Mouse (Mus musculus) midbrain, embryonic 10.5 days (tissue): ENCODE results near the gene Snx8. TPM values are rescaled to one million over a fixed set of nuclear protein-coding genes. Genes with fewer than 3 reads are reported as not detected.

ENCODE experiments used
- DNase-seq: peaks from one replicate; pipeline ENCODE4 v3.0.0-alpha.2; 2017; ENCODE audit warnings: low spot score
- H3K27ac ChIP-seq: fragments of 300-500 bp; sonication (generic); replicated peaks from 2 replicates; pipeline ENCODE4 v1.5.1; 2016; ENCODE audit warnings: mild to moderate bottlenecking
- H3K27me3 ChIP-seq: fragments of 300-500 bp; sonication (generic); 2 replicates; pipeline ENCODE4 v1.6.1; 2016; ENCODE audit warnings: low read depth, mild to moderate bottlenecking; ENCODE audit not compliant: poor library complexity, severe bottlenecking
- H3K36me3 ChIP-seq: fragments of 300-500 bp; sonication (generic); 2 replicates; pipeline ENCODE4 v1.6.1; 2016; ENCODE audit warnings: mild to moderate bottlenecking, moderate library complexity
- H3K4me1 ChIP-seq: fragments of 300-500 bp; sonication (generic); 2 replicates; pipeline ENCODE4 v1.6.1; 2016
- H3K4me3 ChIP-seq: fragments of 300-500 bp; sonication (generic); 2 replicates; pipeline ENCODE4 v1.5.1; 2016; ENCODE audit warnings: mild to moderate bottlenecking, moderate library complexity
- H3K9me3 ChIP-seq: fragments of 300-500 bp; sonication (generic); replicated peaks from 2 replicates; pipeline ENCODE4 v1.6.1; 2016; ENCODE audit warnings: mild to moderate bottlenecking
- whole genome bisulfite sequencing: fragments of 180-500 bp; shearing (Covaris S2); methylation state at CpG from one replicate; pipeline ENCODE4 v1.1.7; 2016; 5-methylcytosine and 5-hydroxymethylcytosine counted together
- polyA plus RNA-seq: library from polyadenylated mRNA; unstranded; fragments of >200 nt; fragmentation: Nextera tagmentation; extraction: Ambion mirVana; gene quantifications from 2 replicates; pipeline ENCODE4 v1.2.1, GENCODE M21; 2016

Snx8 gene
- polyA plus RNA-seq: 24.4 and 24.5 TPM in 2 replicates

DNA sequence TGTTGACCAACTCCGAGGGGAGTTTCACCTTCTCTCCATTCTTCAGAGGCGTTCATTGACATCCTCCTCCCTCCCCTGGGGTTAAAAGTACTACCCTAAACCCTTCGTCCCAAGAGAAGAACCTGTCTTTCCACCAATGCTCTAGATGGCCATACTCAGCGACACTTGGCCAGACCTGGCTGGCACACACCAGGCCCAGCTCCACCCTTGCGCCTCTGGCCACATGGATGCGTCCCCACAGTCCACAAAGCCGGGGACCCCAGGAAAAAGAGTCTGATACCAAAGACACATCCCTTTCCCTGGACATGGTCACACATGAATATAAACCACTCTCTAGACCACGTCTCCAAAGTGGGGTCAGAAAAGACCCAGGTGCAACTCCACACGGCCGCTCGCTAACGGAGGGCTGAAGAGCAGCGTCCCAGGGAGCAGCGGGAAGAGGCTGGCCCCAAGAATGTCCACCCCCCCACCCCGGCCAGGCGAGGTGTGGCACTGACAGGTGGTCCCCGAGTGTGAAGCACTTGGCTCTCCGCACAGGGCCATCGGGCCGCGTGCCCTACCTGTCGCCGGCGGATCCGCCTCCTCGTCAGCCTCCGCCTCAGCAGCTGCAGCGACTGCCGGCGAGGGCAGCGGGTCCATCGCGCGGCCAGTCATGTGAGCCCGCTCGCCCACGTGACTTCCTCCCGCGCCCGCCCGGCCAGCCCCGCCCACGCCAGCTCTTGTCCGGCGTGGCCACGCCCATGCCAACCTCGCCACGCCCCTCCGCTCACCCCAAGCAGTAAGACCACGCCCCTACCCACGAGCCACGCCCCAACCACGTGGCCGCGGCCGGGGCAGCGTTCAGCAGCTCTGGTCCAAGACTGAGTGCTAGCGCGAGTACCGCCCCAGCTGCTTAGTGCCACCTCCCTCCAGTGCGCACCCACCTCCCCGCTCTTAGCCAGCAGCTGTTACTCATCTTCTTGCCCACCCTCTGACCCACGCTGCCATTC is at the start of gene Snx8:
TSS of gene Snx8 (minus strand) at position 675 of the 989 bp plus-strand sequence.
- H3K27ac ChIP-seq: peak within 1 kb of the TSS; percentile 84
- H3K9me3 ChIP-seq: no peaks in the 10 kb centered on the region
- peaks cover 36% of the 10 kb centered on the region for H3K4me1 ChIP-seq
- no peaks in the 10 kb centered on the region for H3K36me3 ChIP-seq
- WGBS: 1% methylated on average over 63 of the region's 63 CpGs
- peaks cover 6% of the 10 kb centered on the region for H3K27me3 ChIP-seq
- peak; percentile 98 for DNase-seq
- peak within 1 kb of the TSS; percentile 75 for H3K4me3 ChIP-seq

- H3K9me3 ChIP-seq: no peaks in the 10 kb centered on the region
- no peaks in the 10 kb centered on the region for H3K27me3 ChIP-seq
- 96% methylated on average over 17 of the region's 17 CpGs for WGBS
- no peak for DNase-seq
- H3K4me3 ChIP-seq: no peak overlapping the region
- peaks cover 21% of the 10 kb centered on the region for H3K4me1 ChIP-seq
- H3K27ac ChIP-seq: no peak overlapping the region
- H3K36me3 ChIP-seq: peaks cover 94% of the 10 kb centered on the region
These were observed 36.1 kb upstream of the Snx8 start for GRCm38 (mm10) chr5:140425016-140425783.

GRCm38 (mm10) chr5:140420616-140421015 is 31.6 kb upstream of the Snx8 start:
- H3K4me1 ChIP-seq: peaks cover 30% of the 10 kb centered on the region
- 72% methylated on average over 4 of the region's 4 CpGs for WGBS
- H3K4me3 ChIP-seq: peak overlapping the region; percentile 77
- H3K36me3 ChIP-seq: peaks cover 49% of the 10 kb centered on the region
- no peaks in the 10 kb centered on the region for H3K9me3 ChIP-seq
- H3K27ac ChIP-seq: no peak overlapping the region
- no peak for DNase-seq
- no peaks in the 10 kb centered on the region for H3K27me3 ChIP-seq

- Histone ChIP-seq H3K4me1 (peaks cover 30% of the 10 kb centered on the region), H3K27ac (peak overlapping the region; percentile 97), H3K36me3 (peaks cover 38% of the 10 kb centered on the region), H3K9me3 (no peaks in the 10 kb centered on the region), H3K27me3 (no peaks in the 10 kb centered on the region), H3K4me3 (peak overlapping the region; percentile 77)
- DNase-seq: no peak
- WGBS: under 1% methylated on average over 62 of the region's 62 CpGs
These were observed 30.5 kb upstream of the Snx8 start for GRCm38 (mm10) chr5:140419442-140420080.

DNA sequence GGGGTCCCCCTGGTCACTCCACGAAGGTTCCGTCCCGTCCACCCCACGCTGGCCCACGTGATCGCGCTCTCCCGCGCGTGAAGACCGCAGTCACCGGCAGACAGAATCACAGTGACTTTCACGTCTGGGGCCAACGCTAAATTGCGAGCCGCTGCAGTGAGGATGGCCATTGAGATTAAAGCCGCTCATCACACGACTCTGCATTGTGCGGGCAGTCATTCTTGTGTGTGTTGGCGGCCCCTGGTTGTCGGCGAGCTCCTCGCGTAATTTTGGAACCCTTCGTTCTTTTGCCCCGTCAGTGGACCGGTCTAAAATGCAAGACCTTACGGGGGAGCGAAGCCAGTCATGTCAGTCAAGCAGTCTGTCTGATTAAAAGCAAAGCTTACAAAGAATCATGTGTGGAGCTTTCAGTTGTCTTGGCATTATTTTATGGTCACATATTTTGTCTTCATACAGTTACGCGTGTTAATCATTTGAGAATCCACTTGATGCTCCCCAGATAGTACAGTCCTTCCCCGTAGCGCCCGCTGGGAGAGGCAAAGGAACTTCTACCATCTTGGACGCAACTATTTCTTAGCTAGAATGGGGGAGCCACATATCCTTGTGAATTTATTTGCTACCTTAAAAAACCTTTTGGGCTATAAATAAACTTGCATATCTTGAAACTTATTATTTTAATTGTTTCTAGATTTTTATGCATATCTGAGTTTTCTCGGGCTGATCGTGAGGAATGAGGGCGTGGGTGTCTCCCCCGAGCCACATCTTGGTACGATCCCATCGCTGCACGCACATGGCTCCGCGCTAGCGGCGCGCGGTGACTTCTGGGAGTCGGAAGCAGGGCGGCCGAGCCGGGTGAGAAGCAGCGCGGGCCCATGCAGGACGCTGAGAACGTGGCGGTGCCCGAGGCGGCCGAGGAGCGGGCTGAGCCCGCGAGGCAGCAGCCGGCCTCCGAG is 29.7 kb upstream of the Snx8 start, which contains the start of gene Eif3b:
TSS of gene Eif3b (plus strand) at position 840 of the 953 bp plus-strand sequence.
- under 1% methylated on average over 65 of the region's 65 CpGs for WGBS
- Histone ChIP-seq H3K4me3 (peak within 1 kb of the TSS; percentile 77), H3K4me1 (peaks cover 30% of the 10 kb centered on the region), H3K9me3 (no peaks in the 10 kb centered on the region), H3K27me3 (no peaks in the 10 kb centered on the region), H3K27ac (peak within 1 kb of the TSS; percentile 97), H3K36me3 (peaks cover 30% of the 10 kb centered on the region)
- DNase-seq: peak; percentile 91

DNA sequence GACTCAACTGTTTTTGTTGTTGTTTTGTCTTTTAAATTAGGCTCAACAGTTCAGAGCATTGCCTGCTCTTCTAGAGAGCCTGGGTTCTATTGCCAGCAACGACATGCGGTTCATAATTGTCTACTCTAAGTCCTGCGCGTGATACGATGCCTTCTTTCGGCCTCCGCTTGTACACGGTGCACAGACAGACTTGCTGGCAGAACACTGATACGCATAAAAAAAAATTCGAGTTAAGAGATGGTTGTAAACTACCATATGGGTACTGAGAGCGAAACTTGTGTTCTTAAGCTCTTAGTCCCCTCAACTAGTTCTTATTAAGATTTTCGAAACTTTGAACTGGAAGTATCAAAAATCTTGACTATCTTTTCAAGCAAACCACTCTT is 29.0 kb upstream of the Snx8 start:
- H3K4me3 ChIP-seq: peak overlapping the region; percentile 77
- 5% methylated on average over 12 of the region's 12 CpGs for WGBS
- peak overlapping the region; percentile 97 for H3K27ac ChIP-seq
- H3K4me1 ChIP-seq: peaks cover 30% of the 10 kb centered on the region
- no peaks in the 10 kb centered on the region for H3K27me3 ChIP-seq
- no peaks in the 10 kb centered on the region for H3K9me3 ChIP-seq
- no peak for DNase-seq
- peaks cover 23% of the 10 kb centered on the region for H3K36me3 ChIP-seq

DNA sequence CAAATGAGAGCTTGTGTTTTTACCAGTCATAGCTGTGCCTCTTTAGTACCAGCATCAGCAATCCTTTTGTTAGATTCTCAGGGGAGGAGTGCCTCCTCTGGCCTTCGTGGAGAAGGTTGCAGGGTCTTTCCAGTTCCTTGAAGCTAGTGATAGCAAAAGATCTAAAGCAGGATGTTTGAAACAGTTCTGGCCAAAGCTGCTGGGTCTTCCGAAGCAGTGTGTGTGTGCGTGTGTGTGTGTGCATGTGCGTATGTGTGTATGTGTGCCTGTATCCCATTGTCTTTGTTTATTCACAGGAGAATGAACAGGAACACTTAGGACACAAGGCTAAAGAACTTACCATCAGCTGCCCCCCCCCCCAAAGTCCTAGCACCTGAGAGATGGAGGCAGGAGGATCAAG is 25.6 kb upstream of the Snx8 start:
- H3K4me1 ChIP-seq: peaks cover 6% of the 10 kb centered on the region; the same call in 1 of the 2 replicates
- no peaks in the 10 kb centered on the region for H3K27me3 ChIP-seq
- 74% methylated on average over 4 of the region's 4 CpGs for WGBS
- no peaks in the 10 kb centered on the region for H3K36me3 ChIP-seq
- H3K4me3 ChIP-seq: no peak overlapping the region
- H3K27ac ChIP-seq: no peak overlapping the region
- no peaks in the 10 kb centered on the region for H3K9me3 ChIP-seq
- DNase-seq: no peak

DNA sequence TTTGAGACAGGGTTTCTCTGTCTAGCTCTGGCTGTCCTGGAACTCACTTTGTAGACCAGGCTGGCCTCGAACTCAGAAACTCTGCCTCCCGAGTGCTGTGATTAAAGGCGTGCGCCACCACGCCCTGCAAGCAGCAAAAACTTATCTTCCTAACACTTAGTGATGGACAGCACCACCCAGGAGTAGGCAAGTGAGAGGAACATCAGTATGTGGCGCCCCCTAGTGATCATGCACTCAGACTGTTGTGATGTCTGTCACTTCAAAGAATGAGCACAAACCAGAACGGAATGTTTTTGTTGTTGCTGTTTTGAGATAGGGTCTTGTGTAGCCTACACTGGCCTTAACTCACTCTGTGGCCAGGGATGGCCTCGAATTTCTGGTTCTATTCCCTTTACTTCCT is 22.3 kb upstream of the Snx8 start:
- peak; percentile 45 for DNase-seq
- 38% methylated on average over 8 of the region's 8 CpGs for WGBS

GRCm38 (mm10) chr5:140408801-140409200 is 19.7 kb upstream of the Snx8 start:
- no peak for DNase-seq
- Histone ChIP-seq H3K27ac (no peak overlapping the region), H3K4me3 (no peak overlapping the region), H3K36me3 (no peaks in the 10 kb centered on the region), H3K4me1 (no peaks in the 10 kb centered on the region), H3K9me3 (no peaks in the 10 kb centered on the region), H3K27me3 (no peaks in the 10 kb centered on the region)

More for the DNA sequence above, 22.3 kb upstream of the Snx8 start:
- Histone ChIP-seq H3K36me3 (no peaks in the 10 kb centered on the region), H3K4me3 (no peak overlapping the region), H3K27ac (no peak overlapping the region), H3K27me3 (no peaks in the 10 kb centered on the region), H3K9me3 (no peaks in the 10 kb centered on the region), H3K4me1 (no peaks in the 10 kb centered on the region)

GRCm38 (mm10) chr5:140406666-140407065 is 17.6 kb upstream of the Snx8 start:
- Histone ChIP-seq H3K9me3 (no peaks in the 10 kb centered on the region), H3K4me1 (no peaks in the 10 kb centered on the region), H3K27me3 (no peaks in the 10 kb centered on the region), H3K36me3 (no peaks in the 10 kb centered on the region), H3K27ac (no peak overlapping the region), H3K4me3 (no peak overlapping the region)
- WGBS: 83% methylated on average over 6 of the region's 6 CpGs
- DNase-seq: no peak

DNA sequence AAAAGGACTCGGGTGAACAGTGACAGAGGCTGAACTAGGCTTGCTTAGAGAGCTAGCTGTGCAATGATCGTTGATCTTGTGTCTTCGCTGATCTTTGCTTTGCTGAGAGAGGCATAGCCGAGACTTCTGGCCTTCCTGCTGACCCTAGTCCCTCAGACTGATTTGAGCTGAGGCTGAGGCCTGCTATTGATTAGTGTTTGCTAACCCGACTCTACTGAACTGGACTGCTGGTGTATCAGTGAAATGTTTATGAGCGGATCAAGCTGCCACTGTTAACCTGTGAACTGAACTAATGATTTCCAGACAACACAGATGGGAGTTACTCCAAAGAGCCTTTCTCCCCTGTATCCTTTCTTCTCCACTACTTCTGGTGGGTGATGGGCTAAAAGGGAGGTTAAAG is 16.1 kb upstream of the Snx8 start:
- 85% methylated on average over 6 of the region's 6 CpGs for WGBS
- H3K9me3 ChIP-seq: no peaks in the 10 kb centered on the region
- no peaks in the 10 kb centered on the region for H3K27me3 ChIP-seq
- no peak overlapping the region for H3K4me3 ChIP-seq
- no peak for DNase-seq
- H3K27ac ChIP-seq: no peak overlapping the region
- no peaks in the 10 kb centered on the region for H3K36me3 ChIP-seq
- no peaks in the 10 kb centered on the region for H3K4me1 ChIP-seq
